Mouse (Mus musculus): ENCODE results near the gene Tmem41a. TPM values are rescaled to one million over a fixed set of nuclear protein-coding genes. Genes with fewer than 3 reads are reported as not detected.

Gene Tmem41a
- polyA plus RNA-seq (2015; fragmentation: Illumina TruSeq; extraction: RNeasy Lipid Tissue Mini Kit (QIAGEN cat#74804); ENCODE audit: insufficient read depth, low read depth, low replicate concordance) = 5.3 TPM

GRCm38 (mm10) chr16:21946761-21947715 lies at the start of gene Tmem41a:
TSS of gene Tmem41a (minus strand) at chr16:21947552.

GRCm38 (mm10) chr16:21995304-21995703 lies 48.0 kb upstream of the Tmem41a start, which contains the start of gene Liph:
TSS of gene Liph (minus strand) at chr16:21995663.

Other genes with a start within 250 kb of the Tmem41a start
- 2.7 TPM for gene Ehhadh, start 159.7 kb downstream of the Tmem41a start, polyA plus RNA-seq (2015; fragmentation: Illumina TruSeq; extraction: RNeasy Lipid Tissue Mini Kit (QIAGEN cat#74804); ENCODE audit: insufficient read depth, low read depth, low replicate concordance)
- 1.8 TPM for gene Map3k13, start 153.2 kb downstream of the Tmem41a start, polyA plus RNA-seq (2015; fragmentation: Illumina TruSeq; extraction: RNeasy Lipid Tissue Mini Kit (QIAGEN cat#74804); ENCODE audit: insufficient read depth, low read depth, low replicate concordance)
- 0.26 TPM for gene Liph, start 48.1 kb upstream of the Tmem41a start, polyA plus RNA-seq (2015; fragmentation: Illumina TruSeq; extraction: RNeasy Lipid Tissue Mini Kit (QIAGEN cat#74804); ENCODE audit: insufficient read depth, low read depth, low replicate concordance)
- gene Senp2, start 61.9 kb upstream of the Tmem41a start, polyA plus RNA-seq (2015; fragmentation: Illumina TruSeq; extraction: RNeasy Lipid Tissue Mini Kit (QIAGEN cat#74804); ENCODE audit: insufficient read depth, low read depth, low replicate concordance) = 8.5 TPM
- gene Igf2bp2, start 215.7 kb upstream of the Tmem41a start, polyA plus RNA-seq (2015; fragmentation: Illumina TruSeq; extraction: RNeasy Lipid Tissue Mini Kit (QIAGEN cat#74804); ENCODE audit: insufficient read depth, low read depth, low replicate concordance) = 0.70 TPM

Measured in pancreas, adult 10 weeks (tissue).